Mouse (Mus musculus): ENCODE measurements around the gene Nt5dc2.

GRCm38 (mm10) chr14:31145694-31146093 is 14.8 kb downstream of the Nt5dc2 start:
- TF ChIP-seq ZC3H11A (IDR thresholded peaks at IDR 0.05; ENCODE audit: borderline replicate concordance, low read depth, low read length) (no peak), ZNF384 (IDR thresholded peaks at IDR 0.05; ENCODE audit: low read depth, low read length) (no peak), CHD2 (IDR thresholded peaks at IDR 0.05; ENCODE audit: low read depth, low read length) (no peak), HCFC1 (IDR thresholded peaks at IDR 0.05; ENCODE audit: borderline replicate concordance, insufficient read depth, low read length) (no peak)
